Mouse (Mus musculus): ENCODE data around the gene Prkce. TPM values are rescaled to one million over a fixed set of nuclear protein-coding genes. Genes with fewer than 3 reads are reported as not detected.

The Prkce gene
- polyA plus RNA-seq, 1 experiment from 2014 or later, result 42.6 TPM

DNA sequence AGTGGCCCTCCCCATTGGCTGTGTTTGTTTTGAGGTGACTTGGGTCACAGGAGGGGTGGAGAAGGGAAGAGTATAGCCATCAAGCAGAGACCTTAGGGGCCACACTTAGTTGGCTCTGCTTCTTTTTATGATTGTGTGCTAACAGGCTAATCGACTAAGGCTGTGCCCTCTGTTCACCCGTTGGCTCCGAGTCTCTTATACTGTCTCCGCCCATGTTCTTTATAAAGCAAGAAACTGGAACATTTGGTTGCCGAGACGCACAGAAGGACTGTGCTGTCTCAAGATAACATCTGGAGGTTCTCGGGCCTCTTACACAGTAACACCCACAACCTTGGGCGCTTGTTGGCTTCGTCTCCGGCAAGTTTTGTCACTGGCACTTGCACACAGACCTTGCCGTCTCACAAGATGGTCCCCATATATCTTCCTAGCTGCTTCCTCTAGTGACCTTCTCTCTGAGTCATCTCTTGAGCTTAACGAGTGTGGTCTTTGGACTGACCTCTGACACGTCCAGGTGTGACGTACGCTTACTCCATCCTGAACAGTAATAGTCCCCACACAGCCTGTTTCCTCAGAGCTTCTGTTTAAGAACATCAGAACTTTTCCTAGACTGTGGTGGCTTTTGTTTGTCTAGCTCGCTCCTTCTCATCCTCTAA lies 406.1 kb downstream of the Prkce start:
- H3K9ac ChIP-seq (replicated peaks), result no peak overlapping the region
- no peak overlapping the region for H3K4me2 ChIP-seq (replicated peaks)
- H3K27ac ChIP-seq (replicated peaks), result no peak overlapping the region
- H3K4me3 ChIP-seq, result no peak overlapping the region
- 84% methylated on average over 16 of the region's 16 CpGs for whole genome bisulfite sequencing
- H3K4me1 ChIP-seq, result no peaks in the 10 kb centered on the region
- H3K27me3 ChIP-seq, result no peaks in the 10 kb centered on the region
- no peak for ATAC-seq (replicated peaks)
- H3K9me3 ChIP-seq, result no peaks in the 10 kb centered on the region
- no peaks in the 10 kb centered on the region for H3K36me3 ChIP-seq

DNA sequence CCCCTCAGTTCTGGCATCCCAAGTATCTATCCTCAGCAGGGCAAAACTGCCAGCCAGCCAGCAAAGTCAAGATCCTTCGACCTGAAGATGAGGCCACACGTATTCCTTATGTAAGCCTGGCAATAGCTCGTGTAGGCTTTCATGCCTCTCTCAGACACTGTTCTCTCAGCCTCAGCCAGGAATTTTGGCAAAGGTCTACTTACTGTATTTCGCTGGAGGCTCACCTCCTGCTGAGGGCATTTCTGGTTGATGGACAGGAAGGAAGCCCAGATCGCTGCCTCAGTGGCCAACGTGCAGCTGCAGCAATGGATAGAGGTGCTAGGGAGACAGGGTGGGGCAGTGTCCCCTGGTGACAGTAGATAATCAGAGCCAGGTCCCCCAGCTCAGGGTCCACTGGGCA lies 413.1 kb downstream of the Prkce start:
- H3K4me2 ChIP-seq (replicated peaks), result no peak overlapping the region
- no peaks in the 10 kb centered on the region for H3K9me3 ChIP-seq
- H3K27ac ChIP-seq (replicated peaks), result no peak overlapping the region
- H3K9ac ChIP-seq (replicated peaks), result no peak overlapping the region
- H3K27me3 ChIP-seq, result no peaks in the 10 kb centered on the region
- no peaks in the 10 kb centered on the region for H3K36me3 ChIP-seq
- 88% methylated on average over 6 of the region's 6 CpGs for WGBS
- H3K4me1 ChIP-seq, result no peaks in the 10 kb centered on the region
- no peak overlapping the region for H3K4me3 ChIP-seq
- no peak for ATAC-seq (replicated peaks)

DNA sequence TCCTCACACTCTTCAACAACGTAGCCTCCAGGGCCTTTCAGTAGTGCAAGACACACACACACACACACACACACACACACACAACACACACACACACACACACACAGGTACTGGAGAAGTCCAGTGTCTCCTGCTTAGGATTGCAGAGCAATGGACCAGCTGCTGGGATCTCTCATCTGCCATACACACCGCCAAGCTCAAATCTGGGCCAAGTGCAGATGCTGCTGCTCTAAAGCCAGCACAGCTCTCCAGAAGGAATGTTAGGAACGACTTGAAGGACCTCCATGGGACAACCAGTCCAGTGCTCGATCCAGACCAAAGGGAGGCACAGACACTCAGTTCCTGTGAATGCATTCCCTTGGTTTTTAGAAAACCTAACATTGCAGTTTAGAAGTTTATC lies 414.8 kb downstream of the Prkce start:
- 86% methylated on average over 4 of the region's 4 CpGs for WGBS

DNA sequence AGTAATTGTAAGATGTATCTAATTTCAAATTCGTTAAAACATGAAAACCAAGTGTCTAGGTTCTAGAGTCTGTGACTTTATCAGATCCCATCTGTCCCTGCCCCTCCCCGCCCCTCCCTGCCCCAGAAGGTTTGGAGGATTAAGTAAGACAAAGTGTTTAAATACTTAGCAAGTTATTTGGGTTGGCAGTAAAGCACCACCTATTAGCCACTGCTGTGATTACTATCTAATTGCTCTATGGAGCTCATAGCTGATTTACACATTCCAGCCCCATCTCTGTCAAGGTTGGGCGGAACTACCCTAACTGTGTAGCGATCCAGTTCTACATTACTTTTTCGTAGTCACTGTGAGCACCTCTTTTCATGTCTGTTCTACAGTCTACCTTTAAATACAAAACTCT lies 418.9 kb downstream of the Prkce start:
- H3K36me3 ChIP-seq, result no peaks in the 10 kb centered on the region
- no peak overlapping the region for H3K27ac ChIP-seq (replicated peaks)
- no peaks in the 10 kb centered on the region for H3K9me3 ChIP-seq
- H3K27me3 ChIP-seq, result no peaks in the 10 kb centered on the region
- no peak for ATAC-seq (replicated peaks)
- 77% methylated on average over 5 of the region's 5 CpGs for WGBS
- H3K9ac ChIP-seq (replicated peaks), result no peak overlapping the region
- H3K4me3 ChIP-seq, result no peak overlapping the region
- H3K4me2 ChIP-seq (replicated peaks), result no peak overlapping the region
- no peaks in the 10 kb centered on the region for H3K4me1 ChIP-seq

More for the DNA sequence above, 414.8 kb downstream of the Prkce start:
- no peak overlapping the region for H3K4me3 ChIP-seq
- H3K27ac ChIP-seq (replicated peaks), result no peak overlapping the region
- H3K9me3 ChIP-seq, result no peaks in the 10 kb centered on the region
- H3K9ac ChIP-seq (replicated peaks), result no peak overlapping the region
- H3K4me2 ChIP-seq (replicated peaks), result no peak overlapping the region
- no peaks in the 10 kb centered on the region for H3K4me1 ChIP-seq
- no peaks in the 10 kb centered on the region for H3K27me3 ChIP-seq
- no peaks in the 10 kb centered on the region for H3K36me3 ChIP-seq
- no peak for ATAC-seq (replicated peaks)

DNA sequence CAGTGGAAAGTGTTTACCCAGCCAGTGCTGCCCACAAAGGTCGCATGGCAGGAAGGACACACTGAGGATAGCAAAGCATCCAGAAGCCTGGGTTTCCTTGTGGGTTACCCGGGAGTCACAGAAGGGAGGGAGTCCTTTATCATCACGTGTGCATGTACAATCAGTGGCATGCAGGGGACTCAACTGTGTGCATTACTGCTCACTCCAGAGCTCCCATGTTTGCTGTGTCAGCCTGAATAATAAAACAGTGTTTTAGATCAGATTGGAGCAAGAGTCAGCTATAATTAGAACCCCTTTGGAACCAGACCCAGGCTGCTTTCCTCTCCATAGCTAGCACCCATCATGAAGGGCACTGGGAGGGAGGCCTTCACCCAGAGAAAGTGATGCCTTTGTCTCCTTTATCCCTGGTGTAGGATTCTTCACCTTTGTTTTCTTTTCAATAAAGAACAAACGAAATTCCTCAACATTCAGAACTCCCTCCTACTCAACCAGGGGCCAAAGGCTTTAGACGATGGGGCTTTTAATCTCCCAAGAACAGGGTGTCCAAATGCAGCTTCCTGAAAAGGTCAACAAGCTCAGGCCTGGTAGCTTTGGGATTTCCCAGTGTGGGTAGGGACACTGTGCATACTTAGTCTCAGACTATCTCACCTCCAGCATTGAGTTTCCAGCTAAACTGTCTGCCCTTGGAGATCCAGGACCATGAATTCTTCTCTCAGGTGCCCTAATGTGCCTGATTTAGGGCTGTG lies 421.3 kb downstream of the Prkce start:
- H3K4me3 ChIP-seq, result no peak overlapping the region
- 65% methylated on average over 5 of the region's 5 CpGs for WGBS
- no peak overlapping the region for H3K27ac ChIP-seq (replicated peaks)
- H3K9me3 ChIP-seq, result no peaks in the 10 kb centered on the region
- no peak for ATAC-seq (replicated peaks)
- no peaks in the 10 kb centered on the region for H3K27me3 ChIP-seq
- H3K4me2 ChIP-seq (replicated peaks), result no peak overlapping the region
- H3K9ac ChIP-seq (replicated peaks), result no peak overlapping the region
- H3K4me1 ChIP-seq, result no peaks in the 10 kb centered on the region
- H3K36me3 ChIP-seq, result no peaks in the 10 kb centered on the region

GRCm38 (mm10) chr17:86589681-86590080 lies 422.1 kb downstream of the Prkce start:
- WGBS, result 89% methylated on average over 5 of the region's 5 CpGs
- Histone ChIP-seq H3K4me2 (replicated peaks) (no peak overlapping the region), H3K4me1 (no peaks in the 10 kb centered on the region), H3K9ac (replicated peaks) (no peak overlapping the region), H3K36me3 (no peaks in the 10 kb centered on the region), H3K27ac (replicated peaks) (no peak overlapping the region), H3K27me3 (no peaks in the 10 kb centered on the region), H3K4me3 (no peak overlapping the region), H3K9me3 (no peaks in the 10 kb centered on the region)
- no peak for ATAC-seq (replicated peaks)

DNA sequence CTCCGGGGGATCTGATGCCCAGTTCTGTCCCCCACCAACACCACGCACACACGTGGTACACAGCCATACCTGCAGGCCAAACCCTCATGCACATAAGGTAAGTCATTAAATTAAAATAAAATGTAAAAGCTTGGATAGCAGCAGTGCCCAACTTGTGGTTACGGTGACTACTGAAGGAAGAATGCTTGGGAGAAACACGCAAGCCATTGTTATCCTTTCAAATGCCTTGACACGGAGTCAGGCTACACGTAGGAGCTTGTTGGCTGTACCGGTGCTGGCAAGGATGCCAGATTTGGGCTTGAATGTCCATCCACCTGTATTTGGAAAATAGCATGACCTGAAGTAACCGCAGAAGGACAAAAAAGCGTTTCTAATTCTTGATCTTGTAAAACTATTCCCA lies 423.7 kb downstream of the Prkce start:
- no peak overlapping the region for H3K9ac ChIP-seq (replicated peaks)
- no peak overlapping the region for H3K27ac ChIP-seq (replicated peaks)
- no peak for ATAC-seq (replicated peaks)
- H3K36me3 ChIP-seq, result no peaks in the 10 kb centered on the region
- no peaks in the 10 kb centered on the region for H3K4me1 ChIP-seq
- no peak overlapping the region for H3K4me2 ChIP-seq (replicated peaks)
- no peak overlapping the region for H3K4me3 ChIP-seq
- H3K9me3 ChIP-seq, result no peaks in the 10 kb centered on the region
- H3K27me3 ChIP-seq, result no peaks in the 10 kb centered on the region
- WGBS, result 90% methylated on average over 10 of the region's 10 CpGs

DNA sequence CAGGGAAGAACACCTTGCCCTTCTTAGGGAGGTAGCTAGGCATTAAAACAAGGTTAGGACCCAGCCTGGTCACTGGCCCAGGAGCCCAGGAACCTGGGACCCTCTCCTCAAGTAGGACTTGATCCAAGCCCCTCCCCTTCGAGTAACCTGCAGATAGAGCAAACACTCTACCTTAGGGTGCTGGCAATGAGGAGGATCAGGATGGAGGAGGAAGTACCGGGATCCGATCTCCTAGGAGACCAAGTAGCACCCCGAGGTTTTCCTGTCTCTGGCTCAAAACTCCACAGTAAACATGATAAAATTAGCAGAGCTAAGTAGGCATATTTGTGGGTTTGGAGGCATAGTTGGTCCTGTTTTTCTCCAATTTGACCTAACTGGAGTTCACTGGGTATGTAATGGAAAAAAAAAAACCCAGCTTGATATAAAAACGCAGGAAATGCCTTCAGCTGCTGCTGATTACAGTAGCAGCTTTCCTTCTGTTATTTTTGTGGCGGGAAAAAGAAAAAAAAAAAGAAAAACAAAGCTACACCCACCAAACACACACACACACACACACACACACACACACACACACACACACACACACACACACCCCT lies 425.5 kb downstream of the Prkce start:
- no peak for ATAC-seq (replicated peaks)
- 64% methylated on average over 6 of the region's 6 CpGs for WGBS

GRCm38 (mm10) chr17:86595526-86595925 lies 427.9 kb downstream of the Prkce start:
- H3K27me3 ChIP-seq, result no peaks in the 10 kb centered on the region
- no peak overlapping the region for H3K9ac ChIP-seq (replicated peaks)
- H3K4me1 ChIP-seq, result no peaks in the 10 kb centered on the region
- ATAC-seq (replicated peaks), result no peak
- 84% methylated on average over 9 of the region's 9 CpGs for WGBS
- H3K4me2 ChIP-seq (replicated peaks), result no peak overlapping the region
- no peaks in the 10 kb centered on the region for H3K9me3 ChIP-seq
- H3K4me3 ChIP-seq, result no peak overlapping the region
- no peak overlapping the region for H3K27ac ChIP-seq (replicated peaks)
- H3K36me3 ChIP-seq, result no peaks in the 10 kb centered on the region

More for the DNA sequence above, 425.5 kb downstream of the Prkce start:
- no peak overlapping the region for H3K4me2 ChIP-seq (replicated peaks)
- no peak overlapping the region for H3K27ac ChIP-seq (replicated peaks)
- H3K27me3 ChIP-seq, result no peaks in the 10 kb centered on the region
- H3K9me3 ChIP-seq, result no peaks in the 10 kb centered on the region
- no peak overlapping the region for H3K9ac ChIP-seq (replicated peaks)
- H3K36me3 ChIP-seq, result no peaks in the 10 kb centered on the region
- H3K4me3 ChIP-seq, result no peak overlapping the region
- no peaks in the 10 kb centered on the region for H3K4me1 ChIP-seq

- H3K9me3 ChIP-seq, result no peaks in the 10 kb centered on the region
- 82% methylated on average over 6 of the region's 6 CpGs for WGBS
- H3K27me3 ChIP-seq, result no peaks in the 10 kb centered on the region
Observed at GRCm38 (mm10) chr17:86601116-86601515, 433.5 kb downstream of the Prkce start.

GRCm38 (mm10) chr17:86601901-86602300 lies 434.3 kb downstream of the Prkce start:
- Histone ChIP-seq H3K9me3 (no peaks in the 10 kb centered on the region), H3K4me3 (no peak overlapping the region), H3K36me3 (no peaks in the 10 kb centered on the region), H3K27ac (replicated peaks) (no peak overlapping the region), H3K4me2 (replicated peaks) (no peak overlapping the region), H3K9ac (replicated peaks) (no peak overlapping the region), H3K4me1 (no peaks in the 10 kb centered on the region), H3K27me3 (no peaks in the 10 kb centered on the region)
- WGBS, result 73% methylated on average over 2 of the region's 2 CpGs
- ATAC-seq (replicated peaks), result no peak

More at GRCm38 (mm10) chr17:86601116-86601515, 433.5 kb downstream of the Prkce start:
- no peaks in the 10 kb centered on the region for H3K4me1 ChIP-seq
- H3K27ac ChIP-seq (replicated peaks), result no peak overlapping the region
- H3K36me3 ChIP-seq, result no peaks in the 10 kb centered on the region
- no peak overlapping the region for H3K9ac ChIP-seq (replicated peaks)
- no peak for ATAC-seq (replicated peaks)
- no peak overlapping the region for H3K4me3 ChIP-seq
- H3K4me2 ChIP-seq (replicated peaks), result no peak overlapping the region

DNA sequence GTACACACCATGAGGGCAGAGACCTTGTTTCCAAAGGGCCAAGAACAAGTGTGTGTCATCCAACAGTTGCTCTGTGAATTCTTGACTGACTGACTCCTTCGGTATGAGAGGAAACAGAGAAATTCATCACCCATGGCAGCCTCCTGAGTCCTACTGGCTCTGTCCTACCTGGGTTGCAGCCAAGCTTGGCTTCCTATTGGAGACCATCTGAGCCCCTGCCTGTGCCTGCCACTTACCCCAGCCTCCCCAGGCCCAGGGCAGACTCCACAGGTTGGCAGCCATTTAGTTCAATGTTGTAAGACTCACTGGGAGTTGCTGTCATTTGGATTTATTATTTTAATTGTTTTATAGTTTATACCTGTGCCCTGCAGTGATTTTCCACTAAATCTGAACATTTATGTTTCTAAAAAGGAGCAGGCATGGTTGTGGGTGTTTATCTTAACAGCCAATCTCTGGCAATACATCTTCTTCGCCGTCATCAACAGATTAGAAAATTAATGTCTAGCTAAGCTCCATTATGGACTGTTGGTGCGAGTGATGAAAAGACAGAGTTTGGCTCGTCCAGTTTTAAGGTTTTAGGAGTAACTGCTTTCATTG lies 436.4 kb downstream of the Prkce start:
- no peaks in the 10 kb centered on the region for H3K36me3 ChIP-seq
- no peak for ATAC-seq (replicated peaks)
- WGBS, result 92% methylated on average over 5 of the region's 5 CpGs
- no peaks in the 10 kb centered on the region for H3K4me1 ChIP-seq
- no peak overlapping the region for H3K4me3 ChIP-seq
- no peaks in the 10 kb centered on the region for H3K9me3 ChIP-seq
- H3K27ac ChIP-seq (replicated peaks), result no peak overlapping the region
- H3K4me2 ChIP-seq (replicated peaks), result no peak overlapping the region
- no peak overlapping the region for H3K9ac ChIP-seq (replicated peaks)
- no peaks in the 10 kb centered on the region for H3K27me3 ChIP-seq

Measured in forebrain, embryonic 15.5 days (tissue).